Mouse (Mus musculus): ENCODE results near the gene Trabd2b.

- TF ChIP-seq POLR2A (IDR thresholded peaks at IDR 0.05; ENCODE audit: extremely low read depth, insufficient read depth, low read length) (no peak), CTCF (IDR thresholded peaks at IDR 0.05; ENCODE audit: extremely low read depth, insufficient read depth, low read length) (no peak)
These were observed 28.9 kb downstream of the Trabd2b start for GRCm38 (mm10) chr4:114435381-114435780.

All from cortical plate, adult 2 months (tissue).